Mouse (Mus musculus): ENCODE results near the gene Igfbp7.

GRCm38 (mm10) chr5:77445431-77445830 is 37.6 kb upstream of the Igfbp7 start:
- TF ChIP-seq POLR2A (IDR thresholded peaks at IDR 0.05; ENCODE audit: insufficient read depth, low read depth, low read length) (no peak), CTCF (IDR thresholded peaks at IDR 0.05) (no peak), EP300 (IDR thresholded peaks at IDR 0.05; ENCODE audit: insufficient read depth, low read depth, low read length) (no peak)

Data from heart, adult 2 months (tissue).